Mouse (Mus musculus): ENCODE measurements around the gene Gm826.

DNA sequence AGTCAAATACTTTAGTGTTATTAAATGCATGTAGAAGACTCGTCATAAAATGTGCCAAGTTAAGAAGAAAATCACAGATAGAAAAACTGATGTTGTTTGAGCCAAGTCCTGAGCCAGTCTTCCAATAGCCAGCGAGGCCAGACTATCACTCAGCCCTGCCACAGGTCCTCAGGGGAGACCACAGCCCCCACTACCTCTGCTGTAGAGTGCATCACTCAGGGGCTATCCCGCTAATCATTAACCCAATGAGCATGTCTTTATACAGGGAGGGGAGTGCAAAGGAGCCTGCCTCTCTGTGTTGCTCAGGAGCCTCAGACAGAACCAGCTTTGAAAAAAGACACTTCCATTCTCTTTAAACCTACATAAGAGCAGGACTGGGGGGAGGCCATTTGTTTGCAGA is 49.5 kb upstream of the Gm826 start:
- TF ChIP-seq CTCF (IDR thresholded peaks at IDR 0.05; ENCODE audit: extremely low read depth, insufficient read length, insufficient replicate concordance, low read depth, low read length) (no peak), POLR2A (IDR thresholded peaks at IDR 0.05; ENCODE audit: low read depth, low read length) (no peak)

Data from small intestine, adult 2 months (tissue).